Mouse (Mus musculus) embryonic facial prominence, embryonic 12.5 days (tissue): ENCODE measurements at regions not wholly inside any gene's neighbourhood (a gene's known extent, or its start where the extent isn't known, plus 50 kb on each side); places are given as distances from the start of the nearest gene placed in this dataset.

Experiments
- ATAC-seq: fragments of 200-750 bp; cut with Nextera tagmentation; 2 replicates; pipeline ENCODE4 v1.8.0; 2017; ENCODE audit not compliant: insufficient number of reproducible peaks, insufficient read depth, low FRiP score, low TSS enrichment
- H3K27ac ChIP-seq: fragments of 300-500 bp; sonication (generic); 2 replicates; pipeline ENCODE4 v1.5.1; 2016; ENCODE audit warnings: mild to moderate bottlenecking
- H3K27me3 ChIP-seq: fragments of 300-500 bp; sonication (generic); 2 replicates; pipeline ENCODE4 v1.6.1; 2016; ENCODE audit warnings: mild to moderate bottlenecking, moderate library complexity
- H3K36me3 ChIP-seq: fragments of 300-500 bp; sonication (generic); 2 replicates; pipeline ENCODE4 v1.6.1; 2016; ENCODE audit warnings: mild to moderate bottlenecking
- H3K4me1 ChIP-seq: fragments of 300-500 bp; sonication (generic); 2 replicates; pipeline ENCODE4 v1.6.1; 2016
- H3K4me2 ChIP-seq: fragments of 300-500 bp; sonication (generic); replicated peaks from 2 replicates; pipeline ENCODE4 v1.6.1; 2016; ENCODE audit warnings: mild to moderate bottlenecking, moderate library complexity
- H3K4me3 ChIP-seq: fragments of 300-500 bp; sonication (generic); 2 replicates; pipeline ENCODE4 v1.5.1; 2016; ENCODE audit warnings: mild to moderate bottlenecking
- H3K9ac ChIP-seq: fragments of 300-500 bp; sonication (generic); 2 replicates; pipeline ENCODE4 v1.6.1; 2016; ENCODE audit warnings: mild to moderate bottlenecking, moderate library complexity
- H3K9me3 ChIP-seq: fragments of 300-500 bp; sonication (generic); 2 replicates; pipeline ENCODE4 v1.6.1; 2016; ENCODE audit warnings: mild to moderate bottlenecking, moderate library complexity
- WGBS: fragments of 180-500 bp; shearing (Covaris S2); methylation state at CpG from one replicate; pipeline ENCODE4 v1.1.7; 2016; 5-methylcytosine and 5-hydroxymethylcytosine counted together

- WGBS = 80% methylated on average over 3 of the region's 3 CpGs
- Histone ChIP-seq H3K27me3 (no peaks in the 10 kb centered on the region), H3K4me3 (no peak overlapping the region), H3K4me1 (no peaks in the 10 kb centered on the region), H3K36me3 (no peaks in the 10 kb centered on the region), H3K4me2 (no peak overlapping the region), H3K27ac (no peak overlapping the region), H3K9ac (no peak overlapping the region), H3K9me3 (no peaks in the 10 kb centered on the region)
- no peak for ATAC-seq
Observed at GRCm38 (mm10) chr10:99959279-99959678, 56.2 kb upstream of the Kitl start.

GRCm38 (mm10) chr10:99952486-99952885, 62.9 kb upstream of the Kitl start:
- Histone ChIP-seq H3K4me3 (no peak overlapping the region), H3K4me2 (no peak overlapping the region), H3K9me3 (no peaks in the 10 kb centered on the region), H3K27ac (no peak overlapping the region), H3K4me1 (no peaks in the 10 kb centered on the region), H3K36me3 (no peaks in the 10 kb centered on the region), H3K9ac (no peak overlapping the region), H3K27me3 (no peaks in the 10 kb centered on the region)
- WGBS = 79% methylated on average over 7 of the region's 7 CpGs
- no peak for ATAC-seq

DNA sequence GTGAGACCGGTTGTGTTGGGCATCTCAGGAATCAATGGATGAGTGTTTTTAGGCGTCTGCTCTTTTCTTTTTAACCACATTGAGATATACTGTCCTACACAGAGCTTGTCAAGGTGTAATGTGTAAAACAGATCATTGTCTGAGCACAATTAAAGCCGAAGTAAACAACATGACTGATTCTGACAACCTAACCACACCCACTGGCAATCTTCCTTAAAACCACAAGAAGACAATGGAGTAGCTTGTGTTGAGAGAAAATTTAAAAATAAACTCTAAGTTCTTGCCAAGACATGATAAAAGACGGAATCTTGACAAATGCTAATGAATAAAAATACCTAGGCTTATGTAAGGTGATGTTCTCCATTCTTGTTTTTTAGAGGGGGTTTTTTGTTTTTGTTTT, 63.7 kb upstream of the Kitl start:
- Histone ChIP-seq H3K9me3 (no peaks in the 10 kb centered on the region), H3K9ac (no peak overlapping the region), H3K4me2 (no peak overlapping the region), H3K4me1 (no peaks in the 10 kb centered on the region), H3K27ac (no peak overlapping the region), H3K27me3 (no peaks in the 10 kb centered on the region), H3K4me3 (no peak overlapping the region), H3K36me3 (no peaks in the 10 kb centered on the region)
- 79% methylated on average over 4 of the region's 4 CpGs for WGBS
- ATAC-seq = no peak

DNA sequence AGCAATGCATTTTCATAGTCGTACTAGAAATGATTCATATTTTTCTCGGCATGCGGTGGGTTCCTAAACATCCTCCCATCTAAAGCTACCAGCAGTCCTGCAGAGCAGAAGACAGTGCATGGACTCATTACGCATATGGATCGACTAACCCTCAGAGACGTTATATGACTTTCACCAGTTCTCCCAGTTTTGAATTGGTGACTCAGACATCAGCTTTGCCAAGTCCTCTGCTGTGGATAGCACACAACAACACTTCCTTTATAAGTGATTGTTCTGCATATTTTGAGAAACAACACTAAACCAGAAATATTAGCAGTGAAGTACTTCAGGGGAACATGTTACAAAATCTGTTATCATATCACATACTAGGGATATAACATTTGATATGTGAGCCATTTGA, 64.1 kb upstream of the Kitl start:
- Histone ChIP-seq H3K36me3 (no peaks in the 10 kb centered on the region), H3K4me2 (no peak overlapping the region), H3K4me1 (no peaks in the 10 kb centered on the region), H3K27ac (no peak overlapping the region), H3K9me3 (no peaks in the 10 kb centered on the region), H3K27me3 (no peaks in the 10 kb centered on the region), H3K4me3 (no peak overlapping the region), H3K9ac (no peak overlapping the region)
- WGBS = 89% methylated on average over 6 of the region's 6 CpGs
- no peak for ATAC-seq

GRCm38 (mm10) chr10:99948740-99949139, 66.7 kb upstream of the Kitl start:
- H3K27me3 ChIP-seq = no peaks in the 10 kb centered on the region
- no peak overlapping the region for H3K27ac ChIP-seq
- H3K9me3 ChIP-seq = no peaks in the 10 kb centered on the region
- H3K4me1 ChIP-seq = no peaks in the 10 kb centered on the region
- no peak overlapping the region for H3K4me2 ChIP-seq
- H3K4me3 ChIP-seq = no peak overlapping the region
- no peak overlapping the region for H3K9ac ChIP-seq
- no peaks in the 10 kb centered on the region for H3K36me3 ChIP-seq
- no peak for ATAC-seq
- 64% methylated on average over 3 of the region's 3 CpGs for WGBS

DNA sequence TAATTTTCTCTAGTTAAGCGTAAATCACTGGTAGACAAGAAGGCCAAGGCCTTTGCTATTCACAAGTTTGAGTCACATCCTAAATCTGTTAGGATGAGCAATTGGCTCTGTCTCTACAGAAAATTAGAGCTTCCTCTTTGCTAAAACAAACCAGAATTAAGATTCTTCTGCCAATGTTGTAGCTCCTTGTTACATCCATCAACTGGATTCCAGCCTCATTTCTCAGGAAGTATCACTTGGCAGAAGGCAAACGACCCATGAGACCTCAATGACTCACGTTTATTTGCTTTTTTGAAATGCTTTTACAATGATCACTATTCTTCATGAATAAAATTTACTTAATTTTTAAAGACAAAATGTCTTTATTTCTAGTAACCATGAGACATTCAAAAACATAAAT, 70.0 kb upstream of the Kitl start:
- Histone ChIP-seq H3K4me2 (no peak overlapping the region), H3K36me3 (no peaks in the 10 kb centered on the region), H3K27ac (no peak overlapping the region), H3K9ac (no peak overlapping the region), H3K27me3 (no peaks in the 10 kb centered on the region), H3K4me1 (no peaks in the 10 kb centered on the region), H3K9me3 (0 out of 2 replicates have a peak, but pooled peaks cover 3% of the 10 kb centered on the region), H3K4me3 (no peak overlapping the region)
- 76% methylated on average over 3 of the region's 3 CpGs for WGBS
- ATAC-seq = no peak

DNA sequence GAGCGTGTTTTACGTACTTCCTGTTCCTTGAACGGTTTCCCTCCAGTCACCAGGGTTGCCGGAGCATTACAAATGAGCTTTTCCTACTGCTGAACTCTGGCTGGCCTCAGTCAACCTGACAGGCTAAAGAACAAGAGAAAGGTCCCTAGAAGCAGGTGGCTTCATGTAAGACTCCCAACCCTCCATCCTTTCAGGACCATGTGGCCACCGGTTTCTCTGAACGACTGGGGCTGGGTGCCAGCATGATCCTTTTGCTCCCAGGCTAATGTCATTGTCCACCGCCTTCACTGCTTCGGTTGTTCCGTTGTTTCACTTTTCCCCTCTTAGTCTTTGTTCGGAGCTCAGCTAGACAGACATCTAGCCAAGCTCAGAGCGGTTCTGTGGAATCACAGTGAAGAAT, 73.8 kb upstream of the Kitl start:
- no peak overlapping the region for H3K9ac ChIP-seq
- H3K27me3 ChIP-seq = no peaks in the 10 kb centered on the region
- H3K36me3 ChIP-seq = no peaks in the 10 kb centered on the region
- no peaks in the 10 kb centered on the region for H3K4me1 ChIP-seq
- no peak overlapping the region for H3K4me2 ChIP-seq
- H3K27ac ChIP-seq = no peak overlapping the region
- ATAC-seq = no peak
- WGBS = 67% methylated on average over 11 of the region's 11 CpGs
- 0 out of 2 replicates have a peak, but pooled peaks cover 3% of the 10 kb centered on the region for H3K9me3 ChIP-seq
- H3K4me3 ChIP-seq = no peak overlapping the region

GRCm38 (mm10) chr10:99938901-99939300, 76.5 kb upstream of the Kitl start:
- 37% methylated on average over 6 of the region's 6 CpGs for WGBS
- Histone ChIP-seq H3K4me3 (no peak overlapping the region), H3K4me2 (no peak overlapping the region), H3K9me3 (0 out of 2 replicates have a peak, but pooled peaks cover 3% of the 10 kb centered on the region), H3K27ac (no peak overlapping the region), H3K36me3 (no peaks in the 10 kb centered on the region), H3K4me1 (no peaks in the 10 kb centered on the region), H3K9ac (no peak overlapping the region), H3K27me3 (no peaks in the 10 kb centered on the region)
- ATAC-seq = no peak

DNA sequence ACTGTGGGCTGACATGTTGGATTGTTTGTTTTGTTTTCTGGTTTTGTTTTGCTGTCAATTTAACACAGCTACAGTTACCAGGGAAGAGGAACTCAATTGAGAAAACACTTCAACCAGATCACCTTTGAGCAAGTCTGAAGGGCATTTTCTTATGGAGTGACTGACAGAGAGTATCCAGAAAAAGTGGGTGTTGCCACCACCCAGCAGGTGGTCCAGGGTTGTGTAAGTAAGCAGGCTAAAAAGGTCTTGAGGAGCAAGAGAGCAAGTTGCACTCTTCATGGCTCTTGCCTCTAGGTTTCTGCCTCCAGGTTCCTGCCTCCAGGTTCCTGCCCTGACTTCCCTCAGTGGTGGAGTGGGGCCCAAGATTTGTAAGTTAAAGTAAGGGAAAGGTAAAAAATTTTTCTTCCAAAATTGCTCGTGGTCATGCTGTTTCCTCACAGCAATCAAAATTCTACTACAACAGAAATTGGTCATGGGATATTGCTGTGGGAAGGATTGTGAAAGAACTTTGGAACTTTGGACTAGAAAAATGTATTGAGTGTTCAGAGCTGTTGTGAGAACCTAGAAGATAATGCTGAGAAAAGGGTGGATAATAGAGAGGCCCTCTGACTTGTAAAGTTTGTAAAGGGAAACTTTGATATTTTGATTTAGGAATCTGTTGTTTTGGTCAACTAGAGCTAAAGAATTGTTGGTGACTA, 77.4 kb upstream of the Kitl start:
- Histone ChIP-seq H3K4me1 (no peaks in the 10 kb centered on the region), H3K27ac (no peak overlapping the region), H3K4me3 (no peak overlapping the region), H3K36me3 (no peaks in the 10 kb centered on the region), H3K4me2 (no peak overlapping the region), H3K27me3 (no peaks in the 10 kb centered on the region), H3K9me3 (0 out of 2 replicates have a peak, but pooled peaks cover 3% of the 10 kb centered on the region), H3K9ac (no peak overlapping the region)
- no peak for ATAC-seq
- 67% methylated on average over 1 of the region's 1 CpGs for WGBS

DNA sequence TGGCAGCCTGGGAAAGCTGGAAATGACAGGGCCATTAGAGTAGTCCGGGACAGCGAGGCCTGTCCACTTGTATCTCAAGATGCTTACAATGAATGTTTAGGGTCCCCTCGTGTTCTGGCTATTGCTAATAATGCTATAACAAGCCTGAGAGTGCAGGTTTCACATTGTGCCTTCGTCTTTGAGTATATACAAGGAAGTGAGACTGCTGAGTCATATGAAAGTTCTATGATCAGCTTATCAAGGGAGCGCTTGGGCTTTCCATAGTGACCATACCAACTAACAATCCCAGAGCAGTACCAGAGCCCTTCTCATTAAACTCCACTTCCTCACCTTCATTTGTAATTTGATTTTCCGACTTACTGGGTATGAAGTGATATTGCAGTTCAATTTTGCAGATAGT, 86.2 kb upstream of the Kitl start:
- Histone ChIP-seq H3K27ac (no peak overlapping the region), H3K9me3 (no peaks in the 10 kb centered on the region), H3K4me3 (no peak overlapping the region), H3K9ac (no peak overlapping the region), H3K27me3 (no peaks in the 10 kb centered on the region), H3K4me1 (no peaks in the 10 kb centered on the region), H3K4me2 (no peak overlapping the region), H3K36me3 (no peaks in the 10 kb centered on the region)
- WGBS = 85% methylated on average over 6 of the region's 6 CpGs
- ATAC-seq = no peak

GRCm38 (mm10) chr10:99927913-99928312, 87.5 kb upstream of the Kitl start:
- WGBS = 89% methylated on average over 7 of the region's 7 CpGs
- Histone ChIP-seq H3K36me3 (no peaks in the 10 kb centered on the region), H3K27me3 (no peaks in the 10 kb centered on the region), H3K9ac (no peak overlapping the region), H3K4me2 (no peak overlapping the region), H3K4me3 (no peak overlapping the region), H3K9me3 (no peaks in the 10 kb centered on the region), H3K27ac (no peak overlapping the region), H3K4me1 (no peaks in the 10 kb centered on the region)
- no peak for ATAC-seq

- 54% methylated on average over 8 of the region's 8 CpGs for WGBS
- Histone ChIP-seq H3K9me3 (no peaks in the 10 kb centered on the region), H3K4me2 (no peak overlapping the region), H3K4me1 (0 out of 2 replicates have a peak, but pooled peaks cover 5% of the 10 kb centered on the region), H3K4me3 (no peak overlapping the region), H3K9ac (no peak overlapping the region), H3K27ac (no peak overlapping the region), H3K27me3 (no peaks in the 10 kb centered on the region), H3K36me3 (no peaks in the 10 kb centered on the region)
- ATAC-seq = no peak
Observed at GRCm38 (mm10) chr10:99926327-99926954, 89.0 kb upstream of the Kitl start.
